Mouse (Mus musculus) G1E-ER4 (cell line): ENCODE measurements around the gene Hcls1. TPM values are rescaled to one million over a fixed set of nuclear protein-coding genes. Genes with fewer than 3 reads are reported as not detected.

Source experiments
- GATA1 ChIP-seq: IDR thresholded peaks from one replicate; pipeline ENCODE4 v1.8.0; 2012; ENCODE audit warnings: low read length, inconsistent platforms
- polyA plus RNA-seq: library from polyadenylated mRNA; stranded (reverse); fragments of >175 nt; gene quantifications from 2 replicates; pipeline ENCODE4 v1.2.3, GENCODE M21; 2012

Hcls1 gene
- polyA plus RNA-seq, 1 experiment, result 20.5 TPM

DNA sequence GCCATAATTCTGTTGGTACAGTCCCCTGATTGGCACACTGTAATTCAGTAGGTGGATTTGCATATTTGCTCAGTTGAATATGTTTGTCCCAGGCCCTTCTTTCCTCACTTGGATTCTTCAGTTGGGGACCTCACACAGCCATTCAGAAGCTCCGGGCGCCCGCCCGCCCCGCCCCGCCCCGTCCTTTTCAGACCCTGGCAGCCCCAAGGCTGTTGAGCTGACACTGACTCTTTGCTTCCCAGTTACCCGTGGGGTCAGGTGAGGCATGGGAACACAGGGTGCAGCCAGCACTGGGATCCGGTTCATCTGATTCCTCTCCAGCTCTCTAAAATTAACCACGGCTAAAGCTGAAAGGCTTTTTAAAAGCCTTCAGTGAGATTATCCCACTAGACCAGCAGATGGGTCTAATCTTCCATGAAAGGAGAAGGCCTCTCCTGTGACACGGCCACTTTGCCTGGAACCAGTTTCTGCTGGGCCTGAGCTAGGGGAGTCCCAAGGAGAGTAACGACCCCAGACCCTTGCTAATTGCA, 10.2 kb downstream of the Hcls1 start:
- TF ChIP-seq GATA1, result no peak

DNA sequence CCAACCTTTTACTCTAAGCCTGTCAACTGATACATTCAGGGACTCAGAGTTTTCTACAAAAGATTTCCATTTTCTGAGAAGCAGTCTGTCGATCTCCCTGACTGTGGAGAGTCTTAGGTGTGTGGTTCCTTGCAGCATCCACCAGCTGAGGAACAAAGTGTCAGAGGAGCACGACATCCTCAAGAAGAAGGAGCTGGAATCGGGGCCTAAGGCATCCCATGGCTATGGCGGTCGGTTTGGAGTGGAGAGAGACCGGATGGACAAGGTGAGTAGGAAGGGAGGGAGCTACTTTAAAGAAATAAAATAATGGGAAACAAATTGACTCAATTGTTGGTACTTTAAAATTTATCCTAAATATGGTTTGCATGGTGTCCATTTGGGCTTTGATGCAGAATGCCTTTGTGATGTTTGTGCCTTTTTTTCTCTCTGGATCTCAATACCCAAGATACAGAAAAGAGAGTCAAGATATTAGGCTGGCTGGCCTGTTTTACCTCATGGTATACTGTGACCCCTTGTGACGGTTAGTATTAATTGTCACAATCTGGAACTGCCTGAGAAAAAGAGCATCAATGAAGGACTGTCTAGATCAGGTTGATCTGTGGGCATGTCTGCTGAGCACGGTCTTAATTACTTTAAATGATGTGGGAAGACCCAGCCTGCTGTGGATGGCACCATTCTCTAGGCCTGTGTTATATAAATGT, 11.8 kb downstream of the Hcls1 start:
- TF ChIP-seq GATA1, result no peak

DNA sequence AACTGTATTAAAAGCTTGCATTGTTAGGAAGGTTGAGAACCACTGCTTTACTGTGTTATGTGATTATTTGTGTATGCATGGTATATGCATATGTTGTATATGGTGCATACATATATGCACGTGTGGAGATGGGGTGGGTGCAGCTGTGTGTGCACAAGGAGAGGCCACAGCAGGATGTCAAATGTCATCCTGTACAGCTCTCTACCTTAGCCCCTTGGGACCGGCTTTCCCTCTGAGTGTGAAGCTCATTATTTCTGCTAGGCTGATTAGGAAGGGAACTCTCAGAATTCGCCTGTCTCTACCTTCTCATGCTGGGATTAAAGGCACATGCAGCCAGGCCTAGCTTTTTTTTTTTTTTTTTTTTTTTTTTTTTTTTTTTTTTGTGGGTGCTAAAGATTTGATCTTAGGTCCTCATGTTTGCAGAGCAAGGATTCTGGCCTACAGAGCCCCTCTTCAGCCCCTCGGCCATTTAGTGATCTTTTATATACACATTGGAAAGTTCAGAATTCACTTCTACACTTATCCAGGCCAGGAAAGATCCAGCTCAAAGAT, 12.9 kb downstream of the Hcls1 start:
- TF ChIP-seq GATA1, result no peak

DNA sequence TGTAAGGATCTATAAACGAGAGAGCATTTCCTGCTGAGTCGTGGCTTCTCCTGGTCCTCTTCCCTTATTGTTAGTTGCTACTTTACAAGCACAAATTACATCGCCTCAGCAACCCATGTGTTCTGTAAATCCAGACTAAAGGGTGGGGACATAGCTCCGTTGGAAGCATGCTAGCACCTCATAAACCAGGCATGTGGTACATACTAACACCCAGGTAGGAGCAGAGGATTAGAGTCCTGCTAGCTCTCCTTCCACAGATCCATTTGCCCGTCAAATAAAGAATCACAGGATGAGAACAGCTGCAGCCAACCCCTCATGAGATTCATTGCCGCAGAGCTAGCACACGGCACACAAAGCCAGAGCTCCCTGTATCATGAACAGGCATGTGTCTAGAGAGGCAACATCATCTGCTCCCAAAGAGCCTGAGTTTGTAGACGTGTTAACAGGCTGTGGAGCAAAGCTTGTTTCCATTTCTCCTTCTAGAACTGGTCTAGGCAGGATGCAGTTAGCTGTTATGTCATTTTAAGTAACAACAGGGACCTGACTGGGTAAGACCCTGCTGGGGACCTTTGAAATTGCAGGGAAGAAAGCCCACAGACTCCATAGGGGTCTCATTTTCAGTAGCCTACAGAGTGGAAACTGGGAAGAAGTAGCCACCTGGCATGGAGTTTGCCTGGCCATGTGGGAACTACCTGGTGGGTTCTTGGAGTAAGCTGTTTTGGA, 15.0 kb downstream of the Hcls1 start:
- no peak for TF ChIP-seq GATA1

DNA sequence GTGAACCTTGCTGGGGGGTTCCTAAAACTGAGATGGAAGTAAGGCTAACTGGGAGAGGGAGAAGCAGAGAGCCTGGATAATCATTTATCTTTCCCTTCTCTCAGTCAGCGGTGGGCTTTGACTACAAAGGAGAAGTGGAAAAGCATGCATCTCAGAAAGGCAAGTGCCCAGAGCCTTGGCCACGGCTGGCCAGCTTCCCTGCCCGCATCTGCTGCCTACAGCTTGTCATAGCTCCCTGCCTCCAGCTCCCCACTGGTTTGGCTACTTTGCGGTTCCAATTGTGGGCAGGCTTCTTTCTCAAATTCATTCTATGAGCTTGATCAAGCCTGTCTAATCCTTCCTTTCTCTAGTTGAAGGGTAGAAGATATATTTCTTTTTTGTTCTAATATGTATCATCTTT, 16.2 kb downstream of the Hcls1 start:
- TF ChIP-seq GATA1, result no peak

DNA sequence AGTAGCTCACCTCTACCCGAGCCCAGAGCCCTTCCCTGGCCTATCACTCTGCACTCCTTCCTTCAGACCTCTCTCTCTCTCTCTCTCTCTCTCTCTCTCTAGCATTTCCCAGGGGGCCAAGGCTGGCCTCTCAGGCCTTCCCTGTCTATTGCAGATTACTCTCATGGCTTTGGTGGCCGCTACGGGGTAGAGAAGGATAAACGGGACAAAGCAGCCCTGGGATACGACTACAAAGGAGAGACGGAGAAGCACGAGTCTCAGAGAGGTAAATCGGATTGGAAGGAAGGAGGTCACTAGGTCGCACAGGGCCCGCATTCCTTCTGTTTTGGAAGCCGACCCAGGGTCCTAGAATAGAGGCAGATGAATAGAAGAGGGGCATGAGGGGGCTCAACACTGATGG, 20.3 kb downstream of the Hcls1 start:
- TF ChIP-seq GATA1, result no peak

DNA sequence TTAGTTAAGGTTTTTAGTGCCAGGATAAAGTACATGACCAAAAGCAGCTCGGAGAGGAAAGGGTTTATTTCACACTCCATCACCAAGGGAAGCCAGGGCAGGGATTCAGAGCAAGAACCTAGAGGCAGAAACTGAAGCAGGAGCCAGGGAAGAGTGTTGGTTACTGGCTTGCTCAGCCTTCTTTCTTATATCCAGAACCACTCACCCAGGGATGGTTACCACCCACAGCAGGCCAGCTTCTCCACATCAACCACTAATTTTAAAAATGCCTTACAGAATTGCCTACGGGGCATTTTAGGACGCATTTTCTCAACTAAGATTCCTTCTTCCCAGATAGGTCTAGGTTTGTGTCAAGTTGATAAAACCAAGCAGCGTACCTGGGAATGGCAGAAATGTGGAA, 28.6 kb downstream of the Hcls1 start:
- TF ChIP-seq GATA1, result no peak

DNA sequence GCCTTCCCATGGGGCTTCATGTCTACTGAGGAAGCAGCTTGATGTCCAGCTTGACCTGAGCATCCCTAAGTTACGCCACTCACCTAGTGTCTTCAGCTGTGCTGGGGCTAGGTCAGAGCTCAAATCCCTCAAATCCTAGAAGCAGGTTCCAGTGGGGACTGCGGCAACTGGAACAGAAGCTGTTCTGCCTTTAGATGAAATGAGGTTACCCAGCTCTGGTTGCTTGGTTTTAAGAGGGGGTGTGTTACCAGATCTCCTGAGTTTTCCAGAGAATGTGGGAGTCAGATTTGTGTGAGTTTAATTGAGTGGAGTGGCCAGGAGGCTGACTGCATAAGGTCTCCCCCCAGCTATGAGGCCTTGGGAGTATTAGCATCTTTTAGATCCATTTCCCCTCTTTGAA, 44.3 kb downstream of the Hcls1 start:
- no peak for TF ChIP-seq GATA1

DNA sequence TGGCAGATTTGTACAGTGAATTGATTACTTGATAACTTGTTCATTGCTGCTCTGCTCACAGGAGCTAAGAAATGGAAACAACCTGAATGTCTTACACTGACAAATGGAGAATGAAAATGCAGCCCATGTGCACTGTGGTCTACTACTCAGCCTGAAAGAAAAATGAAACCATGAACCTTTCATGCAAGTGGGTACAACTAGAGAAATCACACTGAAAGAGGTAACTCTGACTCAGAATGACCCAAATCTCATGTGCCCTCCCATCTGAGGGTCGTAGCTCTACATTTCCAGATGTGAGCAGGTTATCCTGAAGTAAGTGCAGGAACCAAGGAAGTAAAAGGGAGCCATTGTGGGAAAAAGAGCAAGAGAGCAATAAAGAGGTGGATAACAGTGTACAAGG, 49.0 kb downstream of the Hcls1 start:
- no peak for TF ChIP-seq GATA1

DNA sequence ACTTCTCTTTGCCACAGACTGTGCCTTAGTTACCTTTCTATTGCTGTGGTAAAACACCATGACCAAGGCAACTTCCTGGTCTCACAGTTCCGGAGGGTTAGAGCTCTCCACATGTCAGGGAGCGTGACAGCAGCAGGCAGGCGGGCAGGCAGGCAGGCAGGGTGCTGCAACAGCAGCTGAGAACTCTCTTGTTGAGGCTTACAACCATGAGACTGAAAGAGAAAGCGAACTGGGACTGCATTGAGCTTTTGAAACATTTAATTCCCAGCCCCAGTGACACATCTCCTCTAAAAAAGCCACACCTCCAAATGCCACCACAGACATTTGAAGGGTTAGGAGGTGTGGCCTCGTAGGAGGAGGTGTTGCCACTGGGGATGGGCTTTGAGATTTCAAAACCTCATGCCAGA, 50.9 kb downstream of the Hcls1 start:
- TF ChIP-seq GATA1, result no peak

DNA sequence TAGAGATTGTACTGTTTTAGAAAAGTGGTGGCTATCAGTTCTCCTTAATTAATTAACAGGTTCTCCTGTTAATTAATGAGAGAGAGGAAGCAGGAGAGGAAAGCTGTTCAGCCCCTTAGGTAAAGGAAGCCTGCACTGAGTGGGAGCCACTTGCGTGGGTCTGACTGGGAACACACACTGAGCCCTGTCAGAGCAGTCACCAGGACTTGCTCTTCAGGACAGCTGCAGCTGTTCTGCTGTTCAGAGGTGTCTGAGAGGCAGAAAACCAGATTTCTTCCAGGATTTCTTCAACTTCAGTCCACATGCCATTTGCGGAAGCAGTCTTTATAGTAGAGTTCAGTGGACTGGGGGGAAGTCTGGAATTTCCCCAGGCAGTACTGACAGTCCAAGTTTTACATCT, 52.6 kb downstream of the Hcls1 start:
- no peak for TF ChIP-seq GATA1

DNA sequence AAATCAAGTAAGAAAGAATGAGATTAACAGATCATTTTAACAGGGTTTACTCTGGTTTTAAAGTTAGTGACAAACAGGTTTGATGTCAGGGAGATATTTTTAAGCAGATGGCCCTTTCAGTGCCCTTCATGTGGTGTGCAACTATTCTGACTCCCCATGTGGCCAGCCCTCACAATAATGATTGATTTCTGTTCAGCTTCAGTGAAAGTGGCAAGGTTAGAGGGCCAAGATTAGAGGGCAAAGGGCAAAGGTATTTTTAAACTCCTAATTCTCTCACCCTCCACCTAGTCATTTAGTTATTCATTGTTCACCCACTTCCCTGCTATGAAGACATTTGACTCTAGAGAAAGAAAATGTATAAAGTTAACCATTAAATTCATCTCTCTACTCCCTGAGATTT, 53.3 kb downstream of the Hcls1 start:
- TF ChIP-seq GATA1, result no peak

DNA sequence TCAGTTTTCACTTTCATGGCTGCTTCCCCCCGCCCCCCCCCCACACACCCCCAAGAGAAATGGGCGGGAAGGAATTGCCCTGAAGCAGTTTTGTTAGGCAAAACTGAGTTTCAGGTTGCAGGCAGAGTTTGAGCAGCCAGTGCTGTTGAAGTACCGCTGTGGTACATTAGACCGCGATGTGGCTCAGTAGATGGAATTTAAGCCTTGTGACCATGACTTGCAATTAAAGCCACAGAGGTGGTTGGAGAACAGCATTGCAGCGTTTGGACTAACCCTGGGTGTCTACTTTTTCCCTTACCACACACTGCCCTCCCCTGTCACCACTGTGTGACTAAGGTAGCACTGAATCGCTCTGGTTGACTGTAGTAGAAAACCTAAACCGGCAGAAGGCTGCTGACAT, 54.7 kb downstream of the Hcls1 start:
- no peak for TF ChIP-seq GATA1

DNA sequence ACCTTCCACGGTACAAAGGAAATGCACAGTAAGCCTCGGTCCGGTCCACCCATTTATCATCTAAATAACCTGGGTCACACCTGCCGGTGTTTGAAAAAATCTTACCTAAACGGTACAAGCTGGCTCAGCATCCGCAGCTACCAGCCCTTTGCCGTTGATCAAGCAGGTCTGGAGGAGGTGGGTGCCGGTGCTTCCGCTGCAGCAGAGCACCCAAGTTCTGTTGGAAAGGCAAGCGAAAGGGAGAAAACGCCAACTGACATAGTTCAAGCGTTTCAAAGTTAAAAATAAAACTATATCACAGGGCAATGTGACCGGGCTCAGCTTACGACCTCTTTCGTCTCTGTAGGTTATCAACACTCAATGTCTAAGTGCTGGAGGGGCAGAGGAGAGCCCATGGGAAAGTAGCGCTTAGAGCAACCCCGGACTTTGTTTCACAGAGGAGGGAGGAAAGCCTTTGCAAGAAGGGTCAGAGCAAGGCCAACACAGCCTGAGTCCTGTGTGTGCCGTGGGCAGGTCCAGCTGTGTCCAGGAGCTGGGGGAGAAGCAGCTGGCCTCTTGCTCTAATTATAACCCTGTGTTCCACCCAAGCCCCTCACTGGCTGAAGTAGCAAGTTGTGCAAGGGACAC, 55.3 kb downstream of the Hcls1 start, which contains the start of gene Fbxo40:
Gene Fbxo40, minus strand, starts transcription at position 469 of the 627 bp plus-strand sequence.
- no peak for TF ChIP-seq GATA1

DNA sequence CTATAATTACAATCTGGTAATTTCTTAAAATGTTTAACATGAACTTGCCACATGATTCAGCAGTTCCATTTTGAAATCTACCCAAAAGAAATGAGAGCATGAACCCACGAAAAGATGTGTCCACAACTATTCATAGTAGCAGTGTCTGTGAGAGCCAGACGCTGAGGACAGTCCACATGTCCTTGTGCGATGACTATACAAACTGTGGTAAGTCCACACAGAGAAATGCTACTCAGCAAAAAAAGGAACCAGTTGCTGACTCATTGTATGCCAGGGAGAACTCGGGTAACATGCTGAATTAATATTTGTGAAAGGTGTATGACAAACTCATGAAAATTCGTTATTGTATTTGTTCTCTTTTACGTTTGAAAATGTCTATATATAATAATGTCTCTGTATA, 62.9 kb downstream of the Hcls1 start:
- no peak for TF ChIP-seq GATA1

DNA sequence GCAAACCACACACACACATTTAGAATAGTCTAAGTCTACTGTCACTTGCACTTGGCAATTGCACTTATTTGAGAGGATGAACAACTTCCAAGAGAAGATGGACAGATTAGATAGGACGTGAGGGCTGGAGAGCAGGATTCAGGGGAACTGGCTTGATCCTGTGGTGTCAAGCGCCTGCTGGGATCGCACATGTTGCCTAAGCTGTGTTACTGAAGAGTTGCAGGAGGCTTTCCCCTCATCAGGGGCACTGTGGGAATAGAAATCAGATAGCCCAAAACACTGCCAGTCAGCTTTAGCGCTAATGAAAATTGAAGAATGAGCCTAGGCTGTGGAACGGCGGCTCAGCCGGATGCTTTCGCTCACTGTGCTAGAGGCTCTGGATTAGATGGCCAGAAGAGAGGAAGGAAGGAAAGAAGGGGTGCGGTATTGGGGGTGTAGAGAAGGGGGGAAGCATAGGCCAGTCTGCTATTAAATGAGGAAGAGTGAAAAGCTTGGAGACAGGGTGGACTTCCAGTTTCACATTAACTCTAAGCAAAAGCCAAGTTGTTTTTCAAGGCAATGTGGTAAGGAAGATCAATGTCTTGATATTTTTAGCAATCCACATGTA, 64.7 kb downstream of the Hcls1 start:
- TF ChIP-seq GATA1, result no peak

DNA sequence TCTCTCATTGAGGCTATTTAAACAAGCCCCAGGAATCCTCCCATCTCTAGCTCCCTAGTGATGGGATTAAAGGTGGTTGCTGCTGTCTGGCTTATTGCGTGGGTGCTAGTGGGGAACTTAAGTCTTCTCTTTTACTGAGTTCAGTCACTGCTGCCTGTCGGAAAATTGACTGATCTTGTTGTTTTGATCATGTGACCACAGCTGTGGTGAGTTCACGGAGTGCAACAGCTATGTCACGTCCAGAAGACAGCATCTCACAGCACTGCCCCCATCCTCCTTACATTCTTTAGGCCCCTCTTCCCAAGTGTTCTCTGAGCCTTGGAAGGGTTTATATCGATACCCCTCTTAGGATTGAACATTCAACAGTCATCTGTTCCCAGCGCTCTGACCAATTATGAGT, 74.5 kb downstream of the Hcls1 start:
- no peak for TF ChIP-seq GATA1
